Mouse (Mus musculus): ENCODE results near the gene Ttf2.

Ttf2 gene

DNA sequence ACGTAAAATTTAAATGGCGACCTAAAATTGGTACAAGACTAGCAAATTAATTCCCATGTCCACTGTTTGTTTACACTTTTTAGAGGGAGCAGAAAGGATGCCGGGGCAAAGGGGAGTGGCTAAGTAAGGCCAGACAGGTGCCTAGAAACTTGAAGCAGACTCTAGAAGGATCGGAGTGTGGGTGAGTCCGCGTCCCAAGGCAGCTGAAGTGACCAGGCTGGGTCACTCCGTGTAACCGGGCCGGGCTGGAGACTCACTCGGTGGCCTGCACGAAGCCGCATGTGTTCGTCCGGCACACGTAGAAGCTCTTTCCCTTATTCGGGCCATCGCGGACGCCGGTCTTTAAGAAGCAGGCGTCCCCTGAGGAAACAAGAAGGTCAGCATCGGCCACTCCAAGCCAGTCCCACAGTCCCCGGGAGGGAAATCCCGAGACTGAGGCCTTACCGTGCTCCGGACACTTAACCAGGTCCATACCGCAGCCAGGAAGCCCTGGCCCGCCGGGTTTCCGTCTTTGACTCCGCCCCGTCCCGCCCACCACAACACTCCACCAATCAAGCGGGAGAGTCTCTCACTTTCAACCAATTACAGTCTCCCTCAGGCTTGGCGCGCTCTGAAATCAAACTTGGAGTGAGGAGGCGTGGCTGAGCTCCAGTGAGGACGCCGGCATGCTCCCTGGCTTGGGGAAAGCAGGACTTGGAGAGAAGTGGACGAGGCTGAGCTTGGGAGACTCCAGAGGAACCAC lies at the start of gene Ttf2:
Ttf2 (minus strand) TSS at position 488 of the 742 bp plus-strand sequence.
- DNase-seq (ENCODE audit: low spot score): peak; percentile 93

DNA sequence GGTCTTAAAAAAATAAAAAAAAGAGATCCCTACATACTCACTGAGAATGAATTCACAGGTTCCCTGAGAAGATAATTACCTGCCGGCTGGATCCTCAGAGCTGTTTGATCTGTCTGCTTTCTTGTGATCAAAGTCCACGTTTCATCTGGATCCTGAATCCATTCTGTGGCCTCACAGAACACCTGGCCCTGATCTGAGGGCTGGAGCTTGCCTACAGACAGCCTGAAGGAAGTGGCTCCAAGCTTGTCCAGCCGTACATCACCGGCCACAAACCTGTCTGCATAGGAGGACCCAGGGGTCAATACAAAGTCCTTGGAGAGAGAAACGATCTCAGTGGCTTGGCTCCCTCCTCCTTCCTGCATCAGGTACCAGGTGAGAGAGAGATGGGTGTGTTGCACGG lies 49.0 kb upstream of the Ttf2 start:
- no peak for DNase-seq (ENCODE audit: low spot score)

GRCm38 (mm10) chr3:101016050-101016449 lies 46.6 kb upstream of the Ttf2 start:
- no peak for DNase-seq (ENCODE audit: low spot score)

GRCm38 (mm10) chr3:101015254-101015653 lies 45.8 kb upstream of the Ttf2 start:
- no peak for DNase-seq (ENCODE audit: low spot score)

DNA sequence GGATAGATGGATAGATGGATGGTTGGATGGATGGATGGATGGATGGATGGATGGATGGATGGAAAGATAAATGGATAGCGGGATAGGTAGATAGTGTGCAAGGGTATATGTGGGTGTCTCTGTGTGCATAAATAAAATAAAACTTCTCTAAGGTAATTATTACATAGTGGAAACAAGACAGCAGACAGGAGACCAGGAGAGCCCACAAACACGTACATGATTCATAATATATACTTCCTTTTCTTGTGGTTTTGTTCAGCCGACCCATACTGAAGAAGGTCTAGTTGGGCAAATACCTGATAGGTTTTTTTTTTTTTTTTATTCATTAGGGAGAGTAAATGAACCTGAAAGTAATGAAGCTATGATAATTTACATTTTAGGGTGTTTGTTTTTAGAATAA lies 44.1 kb upstream of the Ttf2 start:
- DNase-seq (ENCODE audit: low spot score): no peak

- DNase-seq (ENCODE audit: low spot score): no peak
These were observed 43.5 kb upstream of the Ttf2 start for GRCm38 (mm10) chr3:101013005-101013404.

GRCm38 (mm10) chr3:101012597-101012996 lies 43.1 kb upstream of the Ttf2 start:
- no peak for DNase-seq (ENCODE audit: low spot score)

DNA sequence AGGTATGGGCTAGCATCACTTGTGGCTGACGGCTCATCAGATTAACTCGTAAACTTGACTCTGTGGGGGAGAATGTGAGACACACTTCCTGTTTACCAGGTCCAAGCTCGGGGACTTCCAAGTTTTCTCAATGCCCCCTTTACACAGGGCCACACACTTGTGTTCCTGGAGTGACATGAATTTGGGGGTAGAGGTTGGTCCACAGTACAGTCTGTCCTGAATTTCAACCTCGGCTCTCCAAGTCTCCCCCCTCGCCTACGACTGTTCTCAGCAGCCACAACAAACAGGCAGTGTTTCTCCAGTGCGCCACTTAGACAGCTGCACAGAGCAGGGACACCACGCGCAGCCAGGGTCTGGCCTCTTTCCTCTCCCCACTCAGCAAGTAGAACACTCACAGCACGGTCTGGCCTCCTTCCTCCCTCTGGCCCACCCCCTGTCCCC lies 42.7 kb upstream of the Ttf2 start:
- no peak for DNase-seq (ENCODE audit: low spot score)

DNA sequence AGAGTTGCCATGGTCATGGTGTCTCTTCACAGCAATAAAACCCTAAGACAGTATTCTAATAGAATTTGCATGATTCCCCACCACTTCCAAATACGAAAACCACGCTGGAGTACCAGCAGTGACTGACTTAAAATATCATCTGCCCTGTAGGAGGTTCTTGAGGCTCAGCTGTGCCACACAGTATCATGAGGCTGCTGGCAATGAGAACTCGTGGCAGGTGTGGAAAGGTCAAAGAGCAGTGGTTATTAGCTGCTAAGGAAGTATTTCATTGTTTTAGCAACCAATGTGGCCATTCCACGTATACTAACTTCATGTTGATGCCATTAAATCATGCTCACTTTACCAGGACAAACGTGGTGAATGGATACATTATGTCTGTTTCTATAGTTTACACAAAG lies 41.7 kb upstream of the Ttf2 start:
- DNase-seq (ENCODE audit: low spot score): no peak

GRCm38 (mm10) chr3:101010589-101011202 lies 41.2 kb upstream of the Ttf2 start:
- no peak for DNase-seq (ENCODE audit: low spot score)

DNA sequence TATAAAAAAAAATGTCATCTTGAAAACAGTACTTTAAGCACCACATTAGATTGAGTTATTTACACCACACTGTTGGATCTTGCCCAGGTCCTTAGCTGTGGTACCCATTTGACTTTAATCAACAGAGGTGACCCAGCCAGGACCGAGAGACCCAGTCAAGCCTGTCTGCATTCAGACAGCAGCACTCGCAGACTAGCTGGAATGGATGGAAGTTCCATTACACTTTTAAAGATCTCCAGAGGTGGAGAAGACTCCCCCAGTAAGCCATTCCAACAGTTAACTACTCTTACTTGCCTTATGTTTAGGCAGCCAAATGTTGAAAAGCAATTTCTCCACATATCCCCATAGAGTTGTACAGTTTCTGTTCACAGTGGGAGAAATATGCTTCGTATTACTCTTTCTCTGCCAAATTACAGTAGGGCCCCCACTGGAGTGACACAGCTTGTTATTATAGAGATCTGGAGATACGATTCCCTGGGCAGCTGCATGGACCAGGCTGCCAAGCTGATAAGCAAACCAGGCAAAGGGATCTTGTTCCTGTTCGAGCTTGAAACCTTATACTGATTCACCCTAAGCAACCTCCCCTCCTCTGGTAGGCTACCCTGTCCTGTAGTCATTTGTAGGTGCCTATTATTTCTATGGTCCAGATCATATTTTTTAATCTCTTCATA lies 37.8 kb upstream of the Ttf2 start:
- DNase-seq (ENCODE audit: low spot score): no peak

DNA sequence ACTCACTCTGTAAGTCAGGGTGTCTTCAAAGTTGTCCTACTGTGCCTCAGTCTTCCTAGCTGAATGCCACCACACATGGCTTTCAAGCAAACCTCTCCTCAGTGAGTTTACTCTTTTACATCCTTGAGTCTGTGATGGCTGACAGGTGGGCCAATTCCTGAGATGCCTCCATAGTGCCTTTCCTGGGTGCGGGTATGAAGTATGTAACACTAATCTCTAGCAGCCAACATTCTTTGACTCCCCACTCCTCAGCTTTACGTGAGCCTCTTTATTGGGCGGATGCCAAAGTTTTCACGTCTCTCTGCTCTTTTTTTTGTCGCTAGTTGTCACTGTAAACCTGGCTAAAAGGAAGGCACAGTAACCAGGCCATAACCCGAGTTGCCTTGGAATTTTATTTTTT lies 35.9 kb upstream of the Ttf2 start:
- DNase-seq (ENCODE audit: low spot score): no peak

GRCm38 (mm10) chr3:101003575-101004356 lies 34.3 kb upstream of the Ttf2 start:
- DNase-seq (ENCODE audit: low spot score): no peak

DNA sequence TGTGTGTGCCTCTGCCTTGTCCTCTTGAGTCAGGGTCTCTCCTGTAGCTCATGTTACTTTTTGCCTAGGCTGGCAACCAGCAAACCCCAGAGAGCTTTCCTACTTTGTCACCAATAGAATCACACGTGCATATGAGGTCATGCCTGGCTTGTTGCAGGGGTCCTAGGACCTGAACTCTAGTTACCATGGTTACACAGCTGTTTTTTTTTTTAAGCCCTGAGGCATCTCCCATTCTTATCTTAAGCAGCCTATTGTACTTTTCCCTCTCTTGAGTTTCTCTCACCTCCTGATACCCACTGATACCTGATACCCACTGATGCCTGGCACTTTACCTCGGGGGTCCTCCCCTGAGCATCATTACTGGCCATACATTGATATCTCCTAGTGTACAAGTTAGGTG lies 30.3 kb upstream of the Ttf2 start:
- no peak for DNase-seq (ENCODE audit: low spot score)

- peak; percentile 76 for DNase-seq (ENCODE audit: low spot score)
These were observed 29.5 kb upstream of the Ttf2 start for GRCm38 (mm10) chr3:100998904-100999340.

DNA sequence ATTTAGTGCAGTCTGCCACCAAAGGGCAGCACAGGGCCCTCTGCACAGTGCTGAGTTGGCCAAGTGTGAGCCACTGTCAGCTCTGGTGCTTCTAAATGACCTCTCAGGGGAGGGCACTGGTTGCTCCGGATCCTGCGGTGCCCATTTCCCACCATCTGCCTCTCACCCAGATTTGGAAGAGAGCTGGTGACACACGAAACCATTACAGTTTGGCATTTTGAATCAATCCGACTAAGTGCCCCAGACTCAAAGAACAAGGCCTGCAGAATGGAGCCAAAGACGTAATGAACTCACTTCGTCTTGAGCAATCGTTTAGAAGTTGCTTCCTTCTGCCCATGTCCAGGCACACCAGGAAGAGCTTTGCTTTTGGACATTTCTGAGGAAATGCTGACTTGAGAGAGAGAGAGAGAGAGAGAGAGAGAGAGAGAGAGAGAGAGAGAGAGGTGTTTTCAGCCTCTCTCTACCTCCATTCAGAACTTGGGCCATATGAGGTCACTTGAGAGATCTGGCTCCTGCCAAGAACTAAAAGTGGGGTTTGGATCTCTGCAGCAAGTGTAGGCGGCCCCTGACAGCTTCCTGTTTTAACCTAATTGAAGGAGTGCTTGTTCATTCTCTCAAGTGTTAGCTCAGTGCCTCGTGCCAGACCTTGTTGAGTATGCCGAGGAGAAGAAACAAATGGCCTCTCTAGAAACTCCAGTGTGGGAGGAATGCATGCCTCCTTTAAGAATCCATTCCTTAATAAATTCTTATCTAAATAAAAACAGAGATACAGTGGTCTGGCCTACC lies 28.5 kb upstream of the Ttf2 start:
- no peak for DNase-seq (ENCODE audit: low spot score)

GRCm38 (mm10) chr3:100994252-100994651 lies 24.8 kb upstream of the Ttf2 start:
- no peak for DNase-seq (ENCODE audit: low spot score)

DNA sequence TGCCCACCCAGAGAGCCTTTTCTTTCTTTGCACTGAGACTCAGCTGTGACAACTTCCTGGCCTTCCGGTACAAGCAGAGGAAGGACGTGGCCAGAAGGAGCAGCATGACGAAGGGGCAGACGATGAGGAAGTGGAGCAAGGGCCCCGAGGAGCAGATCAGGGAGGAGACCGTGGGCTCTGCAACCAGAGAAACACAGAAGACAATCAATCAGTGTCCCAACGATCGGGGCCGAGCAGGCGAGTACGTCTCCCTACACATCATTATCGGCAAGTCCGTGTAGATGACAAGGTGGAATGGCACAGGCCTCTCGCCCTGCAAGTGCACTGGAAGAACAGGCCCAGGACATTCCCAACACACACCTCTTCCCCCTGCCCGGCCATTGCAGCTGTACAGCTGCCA lies 24.3 kb upstream of the Ttf2 start:
- no peak for DNase-seq (ENCODE audit: low spot score)

- DNase-seq (ENCODE audit: low spot score): no peak
These were observed 23.7 kb upstream of the Ttf2 start for GRCm38 (mm10) chr3:100993158-100993557.

DNA sequence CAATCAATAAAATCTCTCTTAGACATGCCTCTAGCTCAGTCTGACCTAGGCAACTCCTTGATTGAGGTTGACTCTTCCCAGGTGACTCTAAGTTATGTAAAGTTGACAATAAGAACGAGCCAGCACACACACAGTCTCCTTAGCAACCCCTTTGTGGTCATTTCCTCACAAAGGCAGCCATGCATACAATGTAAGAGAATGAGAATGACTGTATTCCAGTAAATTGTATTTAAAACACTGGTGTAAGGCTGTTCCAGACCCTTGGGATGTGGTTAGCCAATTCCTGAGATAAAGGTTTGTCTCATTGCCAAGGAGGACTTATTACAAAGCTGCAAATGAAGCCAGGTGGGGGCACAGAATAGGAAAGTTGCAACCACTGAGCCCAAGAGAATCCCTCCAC lies 20.8 kb upstream of the Ttf2 start:
- DNase-seq (ENCODE audit: low spot score): no peak

DNA sequence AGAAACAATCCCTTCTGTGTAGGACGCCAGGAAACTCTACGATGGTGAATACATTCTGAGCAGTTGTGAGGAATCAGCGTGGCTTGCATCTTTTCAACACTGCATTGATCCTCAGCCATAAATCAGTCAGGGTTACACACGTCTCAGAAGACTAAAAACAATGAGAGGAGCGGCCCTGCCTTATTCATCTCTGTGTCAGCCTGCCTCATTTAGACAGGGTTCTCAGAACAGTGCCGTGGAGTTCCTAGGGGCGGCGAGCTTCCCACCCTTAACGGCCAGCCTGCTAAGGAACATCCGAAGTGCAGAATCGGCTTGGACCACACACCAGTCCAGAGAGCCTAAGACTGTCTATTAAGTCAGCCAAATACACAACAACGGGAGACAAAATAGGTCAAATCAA lies 20.0 kb upstream of the Ttf2 start:
- DNase-seq (ENCODE audit: low spot score): no peak

DNA sequence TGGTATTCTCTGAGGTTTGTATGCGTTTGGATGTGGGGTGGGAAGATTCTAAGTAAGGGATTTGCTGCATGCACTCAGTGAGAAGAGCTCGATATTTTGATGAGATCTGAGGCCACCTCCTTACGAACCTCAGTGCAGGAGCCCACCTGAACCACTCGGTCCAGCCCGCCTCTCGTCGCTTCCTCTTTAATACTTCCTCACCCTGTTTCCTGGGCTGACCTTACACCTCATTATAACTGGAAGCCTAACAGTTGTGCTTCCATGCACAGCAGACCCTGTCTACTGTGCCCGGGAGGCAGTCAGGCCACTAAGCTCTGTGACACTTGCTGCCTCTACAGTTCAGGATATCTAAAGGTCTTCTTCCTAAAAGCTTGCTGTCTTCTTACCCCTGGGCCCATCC lies 9.8 kb upstream of the Ttf2 start:
- no peak for DNase-seq (ENCODE audit: low spot score)
